Mouse (Mus musculus): Measurements from ENCODE around the gene Spcs1.

Gene Spcs1

DNA sequence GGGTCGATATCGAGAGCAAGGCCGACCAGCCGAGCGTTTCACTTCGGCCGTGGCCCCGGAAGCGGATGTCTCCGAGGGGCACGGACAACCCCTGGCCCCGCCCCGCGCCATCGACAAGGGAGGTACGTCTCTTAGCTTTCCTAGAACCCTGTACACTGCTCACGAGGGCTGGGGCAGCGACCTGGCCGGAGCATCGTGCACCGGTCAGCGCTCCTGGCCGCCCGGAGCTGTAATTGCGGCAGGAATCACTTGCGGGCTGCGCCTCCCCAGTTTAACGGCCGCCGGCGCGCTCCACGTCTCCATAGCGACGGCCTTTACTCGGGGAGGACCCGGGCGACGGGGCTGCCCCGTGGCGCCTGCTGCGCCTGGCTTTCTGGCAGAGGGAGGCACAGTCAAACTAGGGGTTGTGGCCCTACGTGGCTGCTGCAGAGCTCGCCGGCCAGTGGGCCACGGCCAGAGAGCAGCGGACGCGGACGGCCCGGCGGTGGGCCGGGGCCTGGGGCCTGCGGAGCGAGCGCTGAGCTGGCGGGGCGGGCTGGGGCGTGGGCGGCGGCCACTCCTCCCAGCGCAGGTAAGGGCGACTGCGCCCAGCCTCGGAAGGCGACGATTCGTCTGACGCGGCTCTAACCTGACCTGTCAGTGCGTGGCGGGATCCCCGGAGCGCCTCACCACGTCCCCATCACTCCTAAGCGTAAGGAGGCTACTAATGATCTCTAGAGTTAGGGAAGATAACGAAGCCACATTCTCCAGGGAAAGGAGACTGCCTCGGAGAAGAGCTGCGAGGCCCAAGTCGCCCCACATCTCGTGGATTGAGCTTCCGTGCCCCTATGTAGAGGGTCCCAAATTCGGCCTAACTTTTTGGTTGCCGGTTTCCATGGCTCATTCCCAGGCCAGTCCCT is at the start of gene Spcs1, which contains the start of gene Glt8d1:
Gene Spcs1, minus strand, starts transcription at position 366 of the 899 bp plus-strand sequence.
Gene Glt8d1, plus strand, starts transcription at position 94 of the 899 bp plus-strand sequence.
- peak; percentile 88 to 96 for DNase-seq

DNA sequence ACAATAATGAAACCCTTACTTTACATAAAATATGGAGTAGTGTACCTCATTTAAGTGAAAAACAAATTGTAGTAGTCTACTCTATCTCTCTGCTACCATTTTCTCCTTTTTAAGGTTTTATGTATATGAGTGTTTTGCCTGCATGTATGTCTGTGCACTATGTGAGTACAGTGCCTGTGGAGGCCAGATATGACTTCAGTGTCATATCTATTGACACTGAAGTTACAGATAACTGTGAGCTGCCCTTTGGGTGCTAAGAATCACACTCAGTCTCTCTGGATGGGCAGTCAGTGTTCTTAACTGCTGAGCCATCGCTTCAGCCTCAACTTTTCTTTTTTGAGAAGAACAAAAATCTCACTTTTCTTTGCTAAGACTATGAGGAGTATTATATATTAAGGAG is 44.3 kb upstream of the Spcs1 start:
- DNase-seq: no peak

DNA sequence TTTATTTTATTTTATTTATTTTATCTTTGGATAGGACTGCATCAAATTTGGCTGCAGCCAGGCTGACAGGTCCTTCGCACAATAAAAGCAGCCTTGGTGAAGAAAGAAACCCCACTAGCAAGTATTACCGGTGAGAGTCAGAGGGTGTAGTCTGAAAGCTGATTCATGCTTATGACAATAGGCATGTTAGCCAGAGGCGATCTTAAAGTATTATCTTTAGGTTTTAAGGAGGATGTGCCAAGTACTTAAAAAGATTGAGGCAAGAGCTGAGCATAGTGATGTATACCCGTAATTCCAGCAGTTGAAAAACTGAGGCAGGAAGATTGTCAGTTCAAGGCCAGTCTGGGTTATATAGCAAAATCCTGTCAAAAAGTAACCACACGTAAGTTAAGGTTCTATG is 43.8 kb upstream of the Spcs1 start:
- DNase-seq: no peak

- peak in 1 of 2 experiments; percentile 35 for DNase-seq
These were observed 24.3 kb upstream of the Spcs1 start for GRCm38 (mm10) chr14:31025785-31026184.

DNA sequence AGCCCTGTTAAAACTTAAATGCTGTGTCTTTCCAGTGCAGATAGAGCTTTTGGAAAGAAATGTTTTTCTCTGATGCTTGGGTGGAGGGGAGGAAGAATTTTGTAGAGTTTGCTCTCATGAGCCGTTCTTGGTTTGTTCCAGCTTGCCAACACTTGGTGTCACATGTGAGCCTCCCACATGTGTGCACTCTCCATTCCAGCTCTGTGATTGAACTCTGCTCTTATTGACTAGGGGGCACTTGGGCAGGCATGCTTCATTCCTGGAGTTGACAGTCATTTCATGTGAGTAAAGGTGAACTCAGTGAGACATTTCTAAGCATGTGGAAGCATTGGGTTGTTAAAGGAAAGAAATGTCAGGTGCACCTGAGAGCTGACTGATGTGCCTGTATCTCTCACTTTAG is 21.1 kb upstream of the Spcs1 start:
- peak; percentile 39 to 48 for DNase-seq

GRCm38 (mm10) chr14:31019331-31020205 is 18.1 kb upstream of the Spcs1 start:
- peak; percentile 80 to 92 for DNase-seq

GRCm38 (mm10) chr14:31018860-31019291 is 17.4 kb upstream of the Spcs1 start, which contains the start of the genes Pbrm1 and Gnl3:
Gene Pbrm1, plus strand, starts transcription at chr14:31019138.
Gene Gnl3, minus strand, starts transcription at chr14:31019152.
- DNase-seq: peak; percentile 98

DNA sequence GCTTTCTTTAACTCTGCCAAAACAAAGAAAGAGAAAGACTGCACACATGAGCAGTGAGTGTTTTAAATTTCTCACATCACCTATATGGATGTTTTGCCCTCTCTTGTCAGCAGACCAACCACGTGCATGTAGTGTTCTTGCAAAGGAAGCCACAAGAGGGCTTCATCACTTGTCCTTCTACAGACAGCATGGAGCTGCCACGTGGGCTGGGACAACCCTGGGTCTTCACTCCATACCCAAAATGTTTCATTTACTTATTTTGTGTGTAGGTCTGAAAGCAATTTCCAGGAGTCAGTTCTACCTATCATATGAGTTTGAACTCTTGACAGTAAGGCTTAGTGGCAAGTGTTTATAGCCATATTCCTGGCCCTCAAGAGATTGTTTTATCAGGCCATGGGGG is 16.4 kb upstream of the Spcs1 start:
- peak; percentile 17 to 32 for DNase-seq

DNA sequence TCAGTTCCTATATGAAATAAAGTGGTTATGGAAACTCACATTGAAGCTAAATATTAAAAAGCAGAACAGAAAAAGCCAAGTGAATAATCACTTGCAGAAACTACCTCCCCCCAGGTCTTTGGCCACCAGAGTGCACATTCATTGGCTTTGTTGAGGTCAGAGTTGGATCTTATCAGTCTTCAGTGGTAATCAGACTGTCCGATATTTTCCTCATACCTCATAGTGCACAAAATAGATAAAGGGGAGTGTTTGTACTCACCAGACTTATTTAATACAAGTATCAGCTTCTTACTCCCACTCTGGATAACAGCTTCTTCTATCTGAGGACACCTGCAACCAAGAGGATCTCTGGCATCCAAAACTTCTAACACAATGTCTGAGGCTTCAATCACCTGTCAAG is 14.6 kb upstream of the Spcs1 start:
- DNase-seq: no peak

GRCm38 (mm10) chr14:31013928-31014327 is 12.5 kb upstream of the Spcs1 start:
- DNase-seq: no peak

GRCm38 (mm10) chr14:31011588-31011987 is 10.1 kb upstream of the Spcs1 start:
- DNase-seq: no peak

- no peak for DNase-seq
These were observed 5.3 kb upstream of the Spcs1 start for GRCm38 (mm10) chr14:31006779-31007178.

DNA sequence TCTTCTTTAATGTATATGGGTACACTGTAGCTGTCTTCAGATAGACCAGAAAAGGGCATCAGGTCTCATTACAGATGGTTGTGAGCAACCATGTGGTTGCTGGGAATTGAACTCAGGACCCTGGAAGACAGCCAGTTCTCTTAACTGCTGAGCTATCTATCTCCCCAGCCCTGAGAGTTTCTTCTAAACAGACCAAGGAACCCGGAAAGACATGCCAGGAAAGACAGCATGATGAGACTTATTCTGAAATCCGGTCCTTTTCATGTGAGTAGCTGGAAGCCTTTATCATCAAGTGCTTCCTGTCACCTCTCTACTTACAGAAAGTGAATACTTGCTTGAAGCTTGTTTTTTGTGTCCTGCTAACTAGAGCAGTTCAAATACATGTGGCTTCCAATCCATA is 3.1 kb upstream of the Spcs1 start:
- no peak for DNase-seq

DNA sequence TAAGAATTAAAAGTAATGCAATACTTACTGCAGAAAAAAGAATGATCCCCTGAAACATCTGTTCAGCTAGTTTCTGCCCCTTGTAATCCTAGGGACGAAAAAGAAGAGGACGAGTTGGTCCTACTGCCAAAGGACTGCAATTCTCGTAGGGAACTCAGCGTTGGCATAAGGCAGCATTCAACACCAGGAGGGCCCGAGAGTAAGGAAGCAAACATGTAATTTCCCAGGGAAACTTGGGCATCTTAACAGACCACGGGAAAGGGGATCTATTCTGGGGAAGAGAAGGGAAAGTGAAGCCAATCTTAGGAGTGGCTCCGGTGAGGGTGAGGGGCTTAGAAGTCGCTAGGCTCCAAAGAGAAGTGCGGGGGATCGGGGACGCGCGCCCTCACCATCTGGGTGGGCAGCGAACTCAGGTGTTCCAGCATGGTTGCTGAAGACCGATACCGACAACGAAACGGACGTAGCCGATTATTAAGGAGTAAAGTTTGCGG is 611 bp downstream of the Spcs1 start:
- DNase-seq: no peak

- DNase-seq: no peak
These were observed 1.1 kb downstream of the Spcs1 start for GRCm38 (mm10) chr14:31000356-31000755.

GRCm38 (mm10) chr14:30996417-30996816 is 5.1 kb downstream of the Spcs1 start:
- no peak for DNase-seq

DNA sequence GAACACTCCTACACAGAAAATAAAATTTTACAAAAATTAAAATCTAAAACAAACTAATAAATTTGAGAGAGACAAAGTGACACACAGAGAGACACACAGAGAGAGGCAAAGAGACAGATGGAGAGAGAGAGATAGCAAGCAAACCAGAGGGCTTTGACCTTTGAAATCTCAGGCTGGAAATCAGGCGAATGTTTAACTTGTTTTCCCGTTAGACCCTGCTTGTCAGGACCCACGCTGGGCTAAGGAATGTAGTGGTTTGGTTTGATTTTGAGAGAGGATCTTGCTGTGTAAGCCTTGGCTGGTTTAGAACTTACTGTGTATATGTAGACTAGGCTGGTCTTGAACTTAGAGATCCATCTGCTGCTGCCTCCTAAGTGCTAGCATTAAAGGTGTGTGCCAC is 25.2 kb downstream of the Spcs1 start:
- DNase-seq: peak; percentile 37 to 69

DNA sequence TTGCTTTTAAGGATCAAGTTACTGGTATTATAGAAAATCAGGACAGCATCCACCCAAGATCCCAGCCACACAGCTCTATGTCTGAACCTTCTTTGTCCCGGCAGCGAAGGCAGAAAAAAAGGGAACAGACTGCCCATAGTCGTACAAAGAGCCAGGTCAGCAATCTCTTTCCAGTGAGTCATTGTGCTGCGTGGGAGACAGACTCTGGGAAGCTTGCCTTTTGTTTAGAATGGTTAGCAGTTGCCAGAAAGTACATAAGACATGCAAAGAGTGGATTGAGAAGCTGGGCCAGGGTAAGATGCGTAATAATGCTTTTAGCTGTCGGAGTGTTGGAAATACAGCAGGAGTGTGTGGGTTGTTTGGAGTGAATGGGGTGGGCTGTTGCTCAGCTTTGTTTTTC is 27.3 kb downstream of the Spcs1 start:
- DNase-seq: peak; percentile 34 to 58

DNA sequence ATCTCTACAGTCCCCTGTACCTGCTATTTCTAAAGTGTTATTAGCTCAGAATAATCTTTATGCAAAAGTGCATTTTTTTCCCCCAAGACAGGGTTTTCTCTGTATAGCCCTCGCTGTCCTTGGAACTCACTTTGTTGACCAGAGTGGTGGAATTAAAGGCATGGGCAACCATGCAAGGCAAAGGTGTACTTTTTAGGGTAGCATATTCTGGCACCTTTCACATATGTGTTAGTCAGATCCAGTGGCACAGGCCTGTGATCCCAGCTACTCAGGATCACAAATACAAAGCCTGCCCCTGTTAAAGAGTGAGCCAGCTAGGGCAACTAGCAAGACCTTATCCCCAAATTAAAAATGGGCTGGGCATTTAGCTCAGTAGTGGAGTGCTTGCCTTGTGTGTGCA is 41.1 kb downstream of the Spcs1 start:
- DNase-seq: peak; percentile 48 to 54

- DNase-seq: no peak
These were observed 42.4 kb downstream of the Spcs1 start for GRCm38 (mm10) chr14:30959031-30959430.

- no peak for DNase-seq
These were observed 43.0 kb downstream of the Spcs1 start for GRCm38 (mm10) chr14:30958517-30958916.

DNA sequence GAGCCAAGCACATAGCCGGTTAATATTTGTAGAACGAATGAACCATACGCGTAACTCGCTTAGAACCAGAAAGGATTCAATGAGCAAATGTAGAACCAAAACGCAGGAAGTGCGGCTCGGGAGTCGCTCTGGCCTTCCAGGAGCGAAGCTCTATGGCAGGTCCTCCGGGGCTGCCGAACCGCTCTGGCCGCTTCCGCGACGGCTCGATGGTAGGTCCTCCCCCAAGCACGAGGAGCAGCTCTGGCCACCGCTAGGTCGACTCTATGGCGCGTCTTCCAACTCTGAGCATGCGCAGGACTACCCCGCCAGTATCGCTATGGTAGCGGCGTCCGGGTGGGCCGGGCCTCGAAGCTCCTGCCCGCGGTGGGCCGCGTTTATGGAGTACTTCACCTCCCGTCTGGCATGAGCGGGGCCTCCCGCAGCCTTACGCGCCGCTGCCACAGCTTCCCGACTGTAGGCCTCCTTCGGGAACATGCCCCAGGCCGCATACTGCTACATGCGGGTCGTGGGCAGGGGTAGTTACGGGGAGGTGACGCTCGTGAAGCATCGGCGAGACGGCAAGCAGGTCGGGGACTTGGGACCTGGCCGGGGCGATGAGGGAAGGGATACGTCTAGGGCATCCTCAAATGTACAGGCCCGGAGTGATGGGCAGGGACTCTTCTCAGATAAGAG is 50.2 kb downstream of the Spcs1 start, which contains the start of gene Nek4:
Gene Nek4, plus strand, starts transcription at position 224 of the 672 bp plus-strand sequence.
- peak; percentile 96 to 97 for DNase-seq
